Mouse (Mus musculus): Measurements from ENCODE around the gene Gyg. TPM values are rescaled to one million over a fixed set of nuclear protein-coding genes. Genes with fewer than 3 reads are reported as not detected.

The Gyg gene
- total RNA-seq, 1 experiment from 2014 or later, result 34.1 TPM

Other genes with a start within 250 kb of the Gyg start
- gene Cp, start 198.3 kb downstream of the Gyg start, total RNA-seq (2017), result 0.05 and 0.19 TPM in 2 replicates
- 23.5 and 29.4 TPM in 2 replicates for gene Hps3, start 120.0 kb downstream of the Gyg start, total RNA-seq (2017)
- 39.1 and 44.2 TPM in 2 replicates for gene Hltf, start 97.5 kb downstream of the Gyg start, total RNA-seq (2017)
- gene Cpa3, start 86.9 kb upstream of the Gyg start, total RNA-seq (2017), result 144 and 147 TPM in 2 replicates
- not detected in 2 replicates for gene Cpb1, start 120.4 kb upstream of the Gyg start, total RNA-seq (2017)
- gene Agtr1b, start 211.9 kb upstream of the Gyg start, total RNA-seq (2017), result not detected in 2 replicates

All from common myeloid progenitor, adult 5-6 weeks (primary cell).